25 mouse cellular contexts compared by ENCODE assay signal in genomic region chr17:56245608-56246007, GRCm38 (mm10). TPM values are rescaled to one million over a fixed set of nuclear protein-coding genes. Genes with fewer than 3 reads are reported as not detected.
A peak's percentile ranks its signal among the peaks of the same experiment; 100 is the strongest.
DNase-seq lines count a peak whose midpoint lies in the region; ATAC-seq lines count a peak whose summit lies in the region.
"Had no signal": no experiment of that assay in that cellular context is flagged by ENCODE, and none has a peak within 500 bp of the region (broad histone marks: within the 10 kb centered on the region; RNA-seq: fewer than 3 reads in every experiment).

No protein-coding gene starts in this region.

- H3K4me2 ChIP-seq in forebrain, embryonic 12.5 days: no peak overlapping the region
- H3K4me2 ChIP-seq in forebrain, embryonic 11.5 days (ENCODE audit: low read depth, low read length, severe bottlenecking): no peak overlapping the region
- no peak overlapping the region for H3K4me2 ChIP-seq in hindbrain, embryonic 12.5 days (replicated peaks)
- no peak overlapping the region for H3K4me2 ChIP-seq in hindbrain, embryonic 16.5 days (ENCODE audit: low read length)
- no peak overlapping the region for H3K4me2 ChIP-seq in neural tube, embryonic 12.5 days (replicated peaks)
- H3K4me2 ChIP-seq: embryonic facial prominence, embryonic 13.5 days; embryonic facial prominence, embryonic 15.5 days had no signal

- 66% methylated on average over 7 of the region's 7 CpGs for WGBS in forebrain, embryonic 12.5 days
- WGBS in forebrain, embryonic 11.5 days: 62% methylated on average over 7 of the region's 7 CpGs
- 44% methylated on average over 7 of the region's 7 CpGs for WGBS in hindbrain, embryonic 12.5 days
- WGBS in hindbrain, embryonic 16.5 days: 36% methylated on average over 7 of the region's 7 CpGs
- WGBS in neural tube, embryonic 12.5 days: 55% methylated on average over 7 of the region's 7 CpGs

- no peaks in the 10 kb centered on the region for H3K36me3 ChIP-seq in forebrain, embryonic 12.5 days (replicated peaks)
- no peaks in the 10 kb centered on the region for H3K36me3 ChIP-seq in forebrain, embryonic 11.5 days (ENCODE audit: control insufficient read depth, insufficient read depth, low read length)
- H3K36me3 ChIP-seq in hindbrain, embryonic 12.5 days: no peaks in the 10 kb centered on the region
- no peaks in the 10 kb centered on the region for H3K36me3 ChIP-seq in hindbrain, embryonic 16.5 days (ENCODE audit: control insufficient read depth, insufficient read depth, low read length)
- H3K36me3 ChIP-seq in neural tube, embryonic 12.5 days: no peaks in the 10 kb centered on the region
- H3K36me3 ChIP-seq: embryonic facial prominence, embryonic 13.5 days; embryonic facial prominence, embryonic 15.5 days; forebrain, embryonic 10.5 days; G1E had no signal

- peaks cover 5% of the 10 kb centered on the region for H3K4me1 ChIP-seq in forebrain, embryonic 12.5 days
- 0 out of 2 replicates have a peak, but pooled peaks cover 1% of the 10 kb centered on the region for H3K4me1 ChIP-seq in forebrain, embryonic 11.5 days (replicated peaks; ENCODE audit: control insufficient read depth, insufficient read depth, low read length)
- peaks cover 9% of the 10 kb centered on the region for H3K4me1 ChIP-seq in hindbrain, embryonic 12.5 days
- H3K4me1 ChIP-seq in hindbrain, embryonic 16.5 days (ENCODE audit: control insufficient read depth, insufficient read depth, low read depth, low read length): peaks cover 6% of the 10 kb centered on the region
- peaks cover 4% of the 10 kb centered on the region; the same call in 1 of the 2 replicates for H3K4me1 ChIP-seq in neural tube, embryonic 12.5 days
- H3K4me1 ChIP-seq: embryonic facial prominence, embryonic 13.5 days; embryonic facial prominence, embryonic 15.5 days had no signal

- H3K27me3 ChIP-seq in forebrain, embryonic 12.5 days: peaks cover 24% of the 10 kb centered on the region
- H3K27me3 ChIP-seq in forebrain, embryonic 11.5 days (ENCODE audit: control insufficient read depth, insufficient read depth, low read length): peaks cover 3% of the 10 kb centered on the region; the same call in 1 of the 2 replicates
- peaks cover 48% of the 10 kb centered on the region for H3K27me3 ChIP-seq in hindbrain, embryonic 12.5 days
- H3K27me3 ChIP-seq in hindbrain, embryonic 16.5 days (replicated peaks; ENCODE audit: control insufficient read depth, insufficient read depth, low read length): peaks cover 5% of the 10 kb centered on the region
- H3K27me3 ChIP-seq in neural tube, embryonic 12.5 days (replicated peaks): peaks cover 19% of the 10 kb centered on the region

- no peak overlapping the region for H3K9ac ChIP-seq in forebrain, embryonic 12.5 days
- no peak overlapping the region for H3K9ac ChIP-seq in forebrain, embryonic 11.5 days (ENCODE audit: low read length)
- no peak overlapping the region for H3K9ac ChIP-seq in hindbrain, embryonic 12.5 days
- H3K9ac ChIP-seq in hindbrain, embryonic 16.5 days (ENCODE audit: low read depth, low read length): no peak overlapping the region
- no peak overlapping the region for H3K9ac ChIP-seq in neural tube, embryonic 12.5 days
- H3K9ac ChIP-seq: embryonic facial prominence, embryonic 13.5 days; embryonic facial prominence, embryonic 15.5 days had no signal

- H3K4me3 ChIP-seq in forebrain, embryonic 12.5 days (replicated peaks): no peak overlapping the region
- no peak overlapping the region for H3K4me3 ChIP-seq in forebrain, embryonic 11.5 days (ENCODE audit: low read depth, low read length)
- no peak overlapping the region for H3K4me3 ChIP-seq in hindbrain, embryonic 12.5 days
- no peak overlapping the region for H3K4me3 ChIP-seq in hindbrain, embryonic 16.5 days (ENCODE audit: low read length)
- H3K4me3 ChIP-seq in neural tube, embryonic 12.5 days: no peak overlapping the region
- H3K4me3 ChIP-seq: embryonic facial prominence, embryonic 13.5 days; embryonic facial prominence, embryonic 15.5 days; erythroblast, embryonic 14.5 days; forebrain, embryonic 10.5 days had no signal

- no peaks in the 10 kb centered on the region for H3K9me3 ChIP-seq in forebrain, embryonic 12.5 days
- H3K9me3 ChIP-seq in forebrain, embryonic 11.5 days (ENCODE audit: control insufficient read depth, low read length): no peaks in the 10 kb centered on the region
- no peaks in the 10 kb centered on the region for H3K9me3 ChIP-seq in hindbrain, embryonic 12.5 days (replicated peaks)
- no peaks in the 10 kb centered on the region for H3K9me3 ChIP-seq in hindbrain, embryonic 16.5 days (ENCODE audit: control insufficient read depth, low read length)
- no peaks in the 10 kb centered on the region for H3K9me3 ChIP-seq in neural tube, embryonic 12.5 days
- H3K9me3 ChIP-seq: embryonic facial prominence, embryonic 13.5 days; embryonic facial prominence, embryonic 15.5 days; forebrain, embryonic 10.5 days; G1E had no signal

- DNase-seq in forebrain, embryonic 11.5 days (ENCODE audit: low spot score): no peak
- no peak for DNase-seq in neural tube, embryonic 10.5 days (ENCODE audit: extremely low spot score, low spot score)
- DNase-seq in cerebellum, postnatal 14 days: no peak
- DNase-seq: adrenal gland, adult 2 months; adrenal gland, postnatal 10 days; adrenal gland, postnatal 25 days; B cell, adult 2 months; cerebellum, adult 11-12 months; cerebellum, adult 2 months; cerebellum, adult 9-10 months; cerebellum, postnatal 36 days; embryo, embryonic 11 days had no signal

- no peak overlapping the region for H3K27ac ChIP-seq in forebrain, embryonic 12.5 days
- H3K27ac ChIP-seq in forebrain, embryonic 11.5 days (ENCODE audit: low read depth, low read length): no peak overlapping the region
- H3K27ac ChIP-seq in hindbrain, embryonic 12.5 days: no peak overlapping the region
- H3K27ac ChIP-seq in hindbrain, embryonic 16.5 days (ENCODE audit: low read depth, low read length): no peak overlapping the region
- no peak overlapping the region for H3K27ac ChIP-seq in neural tube, embryonic 12.5 days
- H3K27ac ChIP-seq: embryonic facial prominence, embryonic 13.5 days; embryonic facial prominence, embryonic 15.5 days; forebrain, embryonic 10.5 days had no signal

- 0 out of 2 replicates have a peak, but pooled peaks have one; percentile 30 for ATAC-seq in forebrain, embryonic 12.5 days (ENCODE audit: low FRiP score)
- ATAC-seq in forebrain, embryonic 11.5 days (replicated peaks; ENCODE audit: low FRiP score): no peak
- ATAC-seq in hindbrain, embryonic 12.5 days (ENCODE audit: low FRiP score): peak; percentile 52; the same call in 1 of the 2 replicates
- ATAC-seq in hindbrain, embryonic 16.5 days: no peak
- peak; percentile 23; the same call in 1 of the 2 replicates for ATAC-seq in neural tube, embryonic 12.5 days (ENCODE audit: low FRiP score, low read depth)
- ATAC-seq: CD4-positive, CD25-positive, alpha-beta regulatory T cell, adult 4 months; forebrain, embryonic 14.5 days; forebrain, embryonic 16.5 days had no signal

RNA-seq across cellular contexts. Expression of gene Fem1a, which starts 11.0 kb away (rescaled TPM):
- 18.2 and 20.3 TPM in 2 replicates for polyA plus RNA-seq in forebrain, embryonic 12.5 days (2016; fragmentation: Nextera tagmentation; extraction: Ambion mirVana)
- polyA plus RNA-seq in forebrain, embryonic 11.5 days (2014; fragmentation: Nextera tagmentation; extraction: Ambion mirVana): 16.5 and 16.6 TPM in 2 replicates
- polyA plus RNA-seq in hindbrain, embryonic 12.5 days (2016; fragmentation: Nextera tagmentation; extraction: Ambion mirVana): 19.5 and 19.8 TPM in 2 replicates
- polyA plus RNA-seq in hindbrain, embryonic 16.5 days (2015; fragmentation: Nextera tagmentation; extraction: Ambion mirVana): 17.4 and 18.2 TPM in 2 replicates
- 19.9 and 20.6 TPM in 2 replicates for polyA plus RNA-seq in neural tube, embryonic 12.5 days (2016; fragmentation: Nextera tagmentation; extraction: Ambion mirVana)

RNA-seq across cellular contexts. Expression of gene Dpp9, which starts 26.9 kb away (rescaled TPM):
- polyA plus RNA-seq in forebrain, embryonic 12.5 days (2016; fragmentation: Nextera tagmentation; extraction: Ambion mirVana): 43.4 and 48.6 TPM in 2 replicates
- polyA plus RNA-seq in forebrain, embryonic 11.5 days (2014; fragmentation: Nextera tagmentation; extraction: Ambion mirVana): 48.0 and 50.6 TPM in 2 replicates
- 38.7 and 39.2 TPM in 2 replicates for polyA plus RNA-seq in hindbrain, embryonic 12.5 days (2016; fragmentation: Nextera tagmentation; extraction: Ambion mirVana)
- 21.0 and 29.3 TPM in 2 replicates for polyA plus RNA-seq in hindbrain, embryonic 16.5 days (2015; fragmentation: Nextera tagmentation; extraction: Ambion mirVana)
- 35.0 and 35.1 TPM in 2 replicates for polyA plus RNA-seq in neural tube, embryonic 12.5 days (2016; fragmentation: Nextera tagmentation; extraction: Ambion mirVana)

RNA-seq across cellular contexts. Expression of gene Ticam1, which starts 31.0 kb away (rescaled TPM):
- 1.5 and 1.7 TPM in 2 replicates for polyA plus RNA-seq in forebrain, embryonic 12.5 days (2016; fragmentation: Nextera tagmentation; extraction: Ambion mirVana)
- 2.5 and 3.0 TPM in 2 replicates for polyA plus RNA-seq in forebrain, embryonic 11.5 days (2014; fragmentation: Nextera tagmentation; extraction: Ambion mirVana)
- 2.3 and 2.5 TPM in 2 replicates for polyA plus RNA-seq in hindbrain, embryonic 12.5 days (2016; fragmentation: Nextera tagmentation; extraction: Ambion mirVana)
- 1.5 and 1.9 TPM in 2 replicates for polyA plus RNA-seq in hindbrain, embryonic 16.5 days (2015; fragmentation: Nextera tagmentation; extraction: Ambion mirVana)
- polyA plus RNA-seq in neural tube, embryonic 12.5 days (2016; fragmentation: Nextera tagmentation; extraction: Ambion mirVana): 1.5 and 2.0 TPM in 2 replicates

RNA-seq across cellular contexts. Expression of gene Plin3, which starts 47.1 kb away (rescaled TPM):
- polyA plus RNA-seq in forebrain, embryonic 12.5 days (2016; fragmentation: Nextera tagmentation; extraction: Ambion mirVana): 28.6 and 28.8 TPM in 2 replicates
- polyA plus RNA-seq in forebrain, embryonic 11.5 days (2014; fragmentation: Nextera tagmentation; extraction: Ambion mirVana): 37.5 and 44.6 TPM in 2 replicates
- 37.1 and 37.2 TPM in 2 replicates for polyA plus RNA-seq in hindbrain, embryonic 12.5 days (2016; fragmentation: Nextera tagmentation; extraction: Ambion mirVana)
- polyA plus RNA-seq in hindbrain, embryonic 16.5 days (2015; fragmentation: Nextera tagmentation; extraction: Ambion mirVana): 15.5 and 21.1 TPM in 2 replicates
- polyA plus RNA-seq in neural tube, embryonic 12.5 days (2016; fragmentation: Nextera tagmentation; extraction: Ambion mirVana): 29.0 and 31.7 TPM in 2 replicates

RNA-seq across cellular contexts. Expression of gene Arrdc5, which starts 54.5 kb away (rescaled TPM):
- not detected in 2 replicates for polyA plus RNA-seq in forebrain, embryonic 12.5 days (2016; fragmentation: Nextera tagmentation; extraction: Ambion mirVana)
- not detected in 2 replicates for polyA plus RNA-seq in forebrain, embryonic 11.5 days (2014; fragmentation: Nextera tagmentation; extraction: Ambion mirVana)
- polyA plus RNA-seq in hindbrain, embryonic 12.5 days (2016; fragmentation: Nextera tagmentation; extraction: Ambion mirVana): not detected in 2 replicates
- not detected in 2 replicates for polyA plus RNA-seq in hindbrain, embryonic 16.5 days (2015; fragmentation: Nextera tagmentation; extraction: Ambion mirVana)
- not detected in 2 replicates for polyA plus RNA-seq in neural tube, embryonic 12.5 days (2016; fragmentation: Nextera tagmentation; extraction: Ambion mirVana)
- polyA plus RNA-seq: adrenal gland, adult 2 months; CD4-positive, CD25-positive, alpha-beta regulatory T cell, adult 4 months; cerebellum, adult 2 months; embryonic facial prominence, embryonic 11.5 days; embryonic facial prominence, embryonic 13.5 days; embryonic facial prominence, embryonic 15.5 days; erythroblast, embryonic 14.5 days; forebrain, embryonic 10.5 days; forebrain, embryonic 14.5 days; forebrain, embryonic 16.5 days; G1E had no signal

Comparison
In these comparisons a context has a peak if more than half of its experiments do, and no peak if none do; other contexts are left out.
1. ATAC-seq: peak in forebrain, embryonic 12.5 days (single experiment), hindbrain, embryonic 12.5 days (single experiment) and neural tube, embryonic 12.5 days (single experiment); none in forebrain, embryonic 11.5 days (single experiment) and hindbrain, embryonic 16.5 days (single experiment).